Mouse (Mus musculus): ENCODE measurements around the gene Rorc.

The Rorc gene

DNA sequence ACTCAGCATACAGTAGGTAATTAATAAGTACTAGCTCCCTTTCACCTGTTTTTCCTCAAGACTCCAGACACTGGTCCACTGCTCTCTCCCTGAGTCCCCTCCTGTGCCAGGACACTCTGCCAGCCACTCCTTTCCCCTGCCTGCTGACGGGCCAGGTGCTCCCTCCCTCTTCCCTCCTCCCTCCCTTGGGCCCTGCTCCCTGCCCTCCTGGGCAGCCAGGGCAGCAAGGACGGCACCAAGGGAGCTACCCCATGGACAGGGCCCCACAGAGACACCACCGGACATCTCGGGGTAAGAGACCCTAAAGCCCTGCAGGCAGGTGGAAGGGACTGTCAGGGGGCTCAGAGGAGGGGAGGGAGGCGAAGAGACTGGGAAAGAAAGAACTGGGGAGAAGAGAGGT is at the start of gene Rorc:
Gene Rorc (plus strand): TSS at position 154 of the 400 bp plus-strand sequence.
- no peak for DNase-seq (ENCODE audit: low read depth, low spot score)

DNA sequence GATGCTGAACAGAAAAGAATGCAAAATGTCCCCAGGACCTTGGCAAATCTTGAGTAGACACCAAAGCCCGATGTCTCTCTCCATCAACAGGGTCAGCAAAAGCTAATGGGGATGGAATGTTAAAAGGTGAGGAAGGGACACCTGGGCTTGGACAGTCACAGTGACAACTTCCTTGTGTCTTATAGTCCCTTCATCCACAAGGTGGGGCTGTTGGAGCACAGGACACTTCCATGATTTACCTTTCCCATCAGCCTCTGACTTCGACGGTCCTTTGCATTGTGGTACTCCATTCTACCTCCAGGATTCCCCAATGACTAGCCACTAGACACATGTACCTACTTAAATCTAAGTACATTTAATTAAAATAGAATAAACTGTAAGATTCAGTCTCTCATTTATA is 43.9 kb upstream of the Rorc start:
- DNase-seq (ENCODE audit: low read depth, low spot score) = no peak

DNA sequence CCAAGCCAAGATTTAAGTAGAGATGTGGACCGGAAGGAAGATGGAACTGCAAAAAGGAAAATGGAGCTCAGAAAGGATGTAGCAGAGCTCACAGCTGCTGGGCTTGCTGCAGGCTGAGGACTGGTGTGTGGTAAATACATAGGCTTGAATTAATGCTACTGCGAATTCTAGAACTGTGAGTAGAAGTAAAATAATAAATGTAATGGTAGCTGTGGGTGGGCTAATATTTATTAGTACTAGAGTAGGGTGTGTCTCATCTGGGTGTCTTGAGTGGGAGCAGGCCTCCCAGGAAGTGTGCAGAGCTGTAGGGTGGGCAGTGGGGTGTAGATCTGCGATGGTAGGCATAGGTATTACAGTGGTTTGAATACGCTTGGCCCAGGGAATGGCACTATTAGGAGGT is 38.2 kb upstream of the Rorc start:
- DNase-seq (ENCODE audit: low read depth, low spot score) = no peak

DNA sequence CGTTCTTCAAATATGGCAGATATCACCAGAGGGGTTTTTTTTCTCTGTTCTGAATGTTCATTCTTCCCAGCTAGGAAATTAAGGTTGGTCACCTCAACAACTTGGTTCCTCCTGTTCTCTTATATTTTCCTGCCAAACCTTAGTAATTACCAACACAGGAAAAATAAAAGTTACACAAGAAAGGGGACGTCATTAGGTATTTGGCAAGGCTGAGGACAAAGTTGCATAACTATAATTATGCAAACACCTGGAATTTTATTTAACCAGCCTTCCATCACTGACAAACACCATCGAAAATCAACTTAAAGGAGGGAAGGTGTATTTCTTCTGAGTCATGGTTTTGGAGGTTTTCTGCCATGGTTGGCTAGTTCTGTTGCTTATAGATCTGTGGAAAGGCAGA is 34.1 kb upstream of the Rorc start:
- no peak for DNase-seq (ENCODE audit: low read depth, low spot score)

DNA sequence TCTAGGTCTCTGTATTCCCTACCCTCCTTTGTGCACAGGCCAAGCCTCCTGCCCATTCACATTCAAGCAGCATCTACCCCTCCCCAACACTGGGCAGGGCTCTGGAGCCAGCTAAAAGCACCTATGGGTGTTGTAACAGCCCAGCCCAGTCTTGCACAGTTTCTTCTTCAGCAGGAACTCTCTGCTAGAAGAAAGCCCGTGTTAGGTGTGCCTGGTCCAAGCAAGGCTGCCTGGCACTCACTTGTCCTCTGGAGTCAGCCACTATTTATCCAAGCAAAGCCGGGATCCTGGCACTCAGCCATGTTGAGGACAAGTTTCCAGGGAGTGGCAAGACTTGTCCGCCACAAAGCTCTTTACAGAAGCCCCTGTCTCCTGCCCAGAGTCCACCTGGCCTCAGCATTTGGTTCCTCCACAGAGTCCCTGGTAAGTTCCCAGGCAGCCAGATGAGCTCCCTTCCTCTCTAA is 30.6 kb upstream of the Rorc start, which contains the start of gene Them5:
Gene Them5 (plus strand): TSS at position 141 of the 464 bp plus-strand sequence.
- no peak for DNase-seq (ENCODE audit: low read depth, low spot score)

DNA sequence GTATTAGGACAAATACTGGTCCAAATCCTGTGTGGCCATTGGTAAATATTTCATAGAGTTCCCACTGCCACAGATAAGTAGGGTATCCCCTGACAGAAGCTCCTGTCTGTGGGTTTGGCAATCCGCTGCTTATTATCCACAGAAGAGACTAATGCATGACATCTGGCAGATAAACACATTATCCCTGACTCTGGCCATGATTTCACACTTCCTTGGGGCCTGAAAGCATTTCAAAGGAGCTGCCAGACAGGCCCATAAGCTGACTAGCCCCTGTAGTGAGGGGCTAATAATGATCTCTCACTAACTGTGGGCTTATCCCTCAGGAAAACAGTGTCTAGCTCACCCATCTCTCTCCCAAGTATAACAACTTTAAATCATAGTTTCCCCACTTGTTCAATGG is 30.0 kb upstream of the Rorc start:
- no peak for DNase-seq (ENCODE audit: low read depth, low spot score)

DNA sequence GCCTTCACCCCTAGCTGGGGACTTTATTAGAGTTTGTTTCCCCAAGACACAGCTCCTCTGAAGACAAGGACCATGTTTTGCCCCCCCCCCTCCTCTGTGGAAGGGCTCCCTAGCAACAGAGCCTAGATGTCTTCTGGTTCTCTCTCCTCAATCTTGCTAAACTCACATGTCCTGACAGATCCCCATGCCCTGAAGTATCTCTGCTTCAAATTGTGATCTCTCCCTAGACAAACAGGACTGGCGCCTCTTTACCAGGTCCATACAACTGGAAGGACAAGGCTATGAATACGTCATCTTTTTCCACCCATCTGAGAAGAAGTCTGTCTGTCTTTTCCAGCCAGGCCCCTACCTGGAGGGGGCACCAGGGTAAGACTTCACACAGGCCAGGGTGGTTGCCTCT is 28.4 kb upstream of the Rorc start:
- no peak for DNase-seq (ENCODE audit: low read depth, low spot score)

DNA sequence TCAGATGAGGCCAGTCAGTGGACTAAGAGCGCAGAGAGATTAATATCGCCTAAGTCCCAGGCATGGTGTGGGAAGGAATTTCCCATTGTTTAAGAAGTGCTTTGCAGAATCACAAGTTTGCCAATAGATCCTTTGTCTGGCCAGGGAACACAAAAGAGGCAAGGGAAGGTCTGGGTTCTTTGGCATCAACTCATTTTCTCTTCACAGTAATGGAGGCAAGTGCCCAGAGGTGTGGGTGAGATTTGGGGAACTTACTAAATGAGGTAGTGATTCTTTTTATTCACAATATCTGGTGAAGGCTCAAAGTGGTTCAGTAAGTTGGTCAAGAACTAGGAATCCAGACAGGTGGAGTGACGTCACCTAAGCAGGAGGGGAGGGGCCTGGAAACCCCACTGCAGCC is 27.7 kb upstream of the Rorc start:
- no peak for DNase-seq (ENCODE audit: low read depth, low spot score)

DNA sequence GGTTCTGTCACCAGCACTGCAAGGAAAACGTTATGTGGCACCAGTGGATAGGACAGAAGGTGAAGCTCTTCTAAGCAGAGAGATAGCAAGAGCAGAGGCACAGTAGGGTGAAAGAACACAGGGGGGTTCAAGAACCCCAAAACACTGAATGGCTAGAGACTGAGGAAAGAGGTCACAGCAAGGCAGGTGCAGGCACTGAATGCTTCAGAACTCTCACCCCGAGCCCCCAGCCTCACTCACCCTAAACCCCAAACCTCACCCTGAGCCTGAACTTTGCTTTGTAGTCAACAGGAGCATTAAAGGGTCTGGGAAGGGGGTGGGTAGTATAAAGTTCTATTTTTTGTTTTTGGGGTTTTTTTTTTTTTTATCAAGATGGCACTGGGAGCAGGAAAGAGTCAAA is 24.4 kb upstream of the Rorc start:
- no peak for DNase-seq (ENCODE audit: low read depth, low spot score)

DNA sequence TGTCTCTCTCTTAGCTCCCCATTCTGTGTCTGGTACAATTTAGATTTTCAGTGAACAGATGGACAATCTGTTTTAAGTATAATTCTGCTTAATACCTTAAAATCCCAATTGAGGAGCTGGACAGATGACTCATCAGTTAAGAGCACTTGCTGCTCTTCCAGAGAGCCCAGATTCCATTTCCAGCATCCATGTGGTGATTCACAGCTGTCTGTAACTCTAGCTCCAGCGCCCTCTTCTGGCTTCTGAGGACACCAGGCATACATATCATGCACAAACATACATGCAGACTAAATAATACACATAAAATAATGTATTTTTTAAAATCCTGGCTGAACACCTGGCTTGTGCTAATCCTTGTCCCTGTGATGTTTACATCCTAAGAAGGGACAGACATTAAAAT is 11.8 kb upstream of the Rorc start:
- DNase-seq (ENCODE audit: low read depth, low spot score) = peak; percentile 21

DNA sequence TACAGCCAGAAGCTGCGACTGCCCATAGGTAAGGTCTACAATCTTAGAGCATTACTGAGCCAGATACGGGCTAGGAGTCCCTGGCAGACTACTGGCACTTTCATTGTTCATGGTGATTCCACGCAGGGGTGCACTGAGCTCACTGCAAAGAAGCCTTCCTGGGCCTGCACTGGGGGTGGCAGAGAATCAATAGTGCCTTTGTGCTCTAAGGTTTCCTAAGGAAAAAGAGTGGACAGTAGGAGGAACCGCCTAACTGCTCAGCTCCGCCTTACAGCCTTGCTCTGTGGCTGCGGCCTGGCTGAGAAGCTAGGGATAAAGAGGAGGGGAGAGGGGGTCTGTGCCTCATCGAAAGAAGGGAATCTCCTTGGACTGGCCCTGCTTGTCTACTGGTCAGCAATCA is 10.5 kb upstream of the Rorc start, which contains the start of gene C2cd4d:
Gene C2cd4d (plus strand): TSS at position 301 of the 400 bp plus-strand sequence.
- no peak for DNase-seq (ENCODE audit: low read depth, low spot score)

DNA sequence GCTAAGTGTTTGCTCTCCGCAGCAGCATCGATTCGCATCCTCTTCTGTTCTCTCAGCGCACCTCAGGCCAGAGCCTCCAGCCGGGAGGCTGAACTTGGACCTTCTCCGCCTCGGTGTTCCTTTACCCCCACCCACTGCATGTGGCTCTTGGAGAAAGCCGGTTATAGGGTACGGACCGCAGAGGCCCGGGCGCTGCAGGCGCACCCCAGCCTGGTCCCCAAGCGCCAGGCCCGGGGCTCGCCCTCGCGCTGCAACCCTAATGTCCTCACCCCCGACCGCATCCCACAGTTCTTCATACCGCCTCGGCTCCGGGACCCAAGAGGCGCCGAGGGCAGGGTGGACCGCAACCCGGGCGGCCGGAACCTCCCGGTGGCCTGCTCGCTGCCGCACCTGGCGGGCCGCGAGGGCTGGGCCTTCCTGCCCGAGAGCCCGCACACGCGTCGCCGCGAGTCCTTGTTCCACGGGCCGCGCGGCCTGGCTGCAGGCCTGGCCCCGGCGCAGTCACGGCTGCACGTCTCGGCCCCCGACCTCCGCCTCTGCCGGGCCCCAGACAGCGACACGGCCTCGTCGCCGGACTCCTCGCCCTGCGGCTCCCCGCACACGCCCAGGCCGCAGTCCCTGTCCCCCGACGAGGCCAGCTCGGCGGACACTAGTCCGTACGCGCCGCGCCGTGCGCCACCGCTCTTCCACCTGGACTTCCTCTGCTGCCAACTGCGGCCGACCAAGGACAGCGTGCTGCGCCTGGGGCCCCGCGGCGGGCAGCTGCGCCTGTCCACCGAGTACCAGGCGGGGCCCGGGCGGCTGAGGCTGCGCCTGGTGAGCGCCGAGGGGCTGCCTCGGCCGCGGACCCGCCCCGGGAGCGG is 9.1 kb upstream of the Rorc start:
- DNase-seq (ENCODE audit: low read depth, low spot score) = no peak

DNA sequence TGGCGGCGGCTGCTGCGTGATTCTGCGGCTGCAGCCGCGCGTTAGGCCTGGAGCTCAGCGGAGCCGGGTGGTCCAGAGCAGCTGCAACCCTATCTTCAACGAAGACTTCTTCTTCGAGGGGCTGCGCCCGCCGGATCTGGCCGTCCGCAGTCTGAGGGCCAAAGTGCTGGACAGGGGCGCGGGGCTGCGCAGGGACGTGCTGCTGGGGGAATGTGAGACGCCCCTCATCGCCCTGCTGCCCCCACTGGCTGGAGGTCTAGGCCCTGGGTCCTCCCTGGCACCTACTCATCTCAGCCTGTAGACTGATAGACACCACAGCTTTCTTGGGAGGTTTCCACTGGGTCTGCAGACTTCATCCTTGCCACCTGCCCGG is 8.5 kb upstream of the Rorc start:
- DNase-seq (ENCODE audit: low read depth, low spot score) = no peak

DNA sequence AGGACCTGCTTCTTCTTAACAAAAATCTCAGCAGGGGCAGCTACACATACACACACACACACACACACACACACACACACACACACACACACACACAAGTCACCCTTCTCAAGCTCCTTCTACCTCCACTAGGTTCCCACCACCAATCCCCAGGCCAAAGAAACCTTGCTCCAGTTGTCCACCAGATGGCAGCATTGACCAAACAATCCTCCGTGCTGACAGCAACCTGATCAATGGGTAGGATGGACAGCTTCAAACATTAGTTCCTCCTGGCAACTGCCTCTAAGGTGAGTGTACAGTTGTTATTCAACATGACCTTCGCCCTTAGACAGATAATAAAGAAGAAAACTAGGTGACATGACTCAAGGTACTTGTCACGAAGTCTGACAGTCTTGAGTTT is 5.8 kb upstream of the Rorc start:
- peak; percentile 90 for DNase-seq (ENCODE audit: low read depth, low spot score)

DNA sequence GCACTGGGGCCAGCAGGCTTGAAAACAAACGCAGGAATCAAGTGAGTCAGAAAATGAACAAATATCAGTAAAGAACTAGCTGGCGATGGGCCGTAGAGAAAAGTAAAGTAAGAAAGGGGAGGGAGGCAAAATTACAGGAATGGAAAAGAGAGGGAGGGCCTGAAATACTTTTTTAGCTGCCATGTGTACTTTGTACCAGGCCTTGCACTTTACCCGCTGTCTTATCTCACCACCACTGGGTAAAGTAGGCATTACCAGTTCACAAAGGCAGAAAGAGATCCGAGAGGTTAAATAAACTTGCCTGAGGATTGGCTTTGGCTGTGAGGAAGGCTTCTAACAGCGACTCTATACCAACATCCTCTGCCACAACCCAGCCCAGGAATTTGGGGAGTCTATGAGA is 5.1 kb upstream of the Rorc start:
- no peak for DNase-seq (ENCODE audit: low read depth, low spot score)

DNA sequence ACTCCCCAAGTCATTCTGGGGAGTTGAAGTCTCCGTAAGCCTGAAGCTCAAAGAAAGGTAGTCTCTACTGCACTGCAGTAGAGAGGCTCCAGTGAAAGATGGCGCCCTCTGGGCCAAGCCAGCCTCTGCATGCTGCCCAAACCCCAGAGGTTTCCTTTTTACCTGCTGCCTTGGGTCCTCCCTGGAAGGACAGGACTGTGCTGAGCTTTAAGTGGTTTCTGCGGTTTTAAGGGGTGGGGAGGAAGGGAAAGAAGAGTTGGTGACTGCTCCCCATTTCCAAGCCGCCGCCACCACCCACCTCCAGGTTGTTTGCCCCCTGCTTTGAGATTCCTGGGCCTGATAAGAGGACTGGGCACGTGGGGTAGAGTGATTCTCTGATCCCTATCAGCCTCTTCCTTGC is 4.0 kb upstream of the Rorc start:
- no peak for DNase-seq (ENCODE audit: low read depth, low spot score)

DNA sequence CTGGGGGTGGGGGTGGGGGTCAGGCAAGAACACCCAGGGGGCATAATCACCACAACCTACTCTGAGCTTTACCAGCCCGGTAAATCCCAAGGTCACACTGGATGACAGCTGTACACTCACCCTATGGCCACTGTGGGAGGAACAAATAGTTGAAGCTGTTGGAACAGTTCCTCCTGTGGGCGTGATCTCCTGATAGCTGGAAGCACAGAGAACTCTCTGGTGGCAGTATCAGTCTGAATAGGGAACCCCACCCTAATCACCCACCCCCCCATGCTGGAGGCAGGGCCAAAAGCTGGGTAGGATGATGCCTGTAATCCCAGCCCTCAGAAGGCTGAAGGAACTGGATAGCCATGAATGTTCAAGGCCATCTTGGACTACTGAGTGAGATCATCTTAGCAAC is 2.9 kb upstream of the Rorc start:
- no peak for DNase-seq (ENCODE audit: low read depth, low spot score)

DNA sequence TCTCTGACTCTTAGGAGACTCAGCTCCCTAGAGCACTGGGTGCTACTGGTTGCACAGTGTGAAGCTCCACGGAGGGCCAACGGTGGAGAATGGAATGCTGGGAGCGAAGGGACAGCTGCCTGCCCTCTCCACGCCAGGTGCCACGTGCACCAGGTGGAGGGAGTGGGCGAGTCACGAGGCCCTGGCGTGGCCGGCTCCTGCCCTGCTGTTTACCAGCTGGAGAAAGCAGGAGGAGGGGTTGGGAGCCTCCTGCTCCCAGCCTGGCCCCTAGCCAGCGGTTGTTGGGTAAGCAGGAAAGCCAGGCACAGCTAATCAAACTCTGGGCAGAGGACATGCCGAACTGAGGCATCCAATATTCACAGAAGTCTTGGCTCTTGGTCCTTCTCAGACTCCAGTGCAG is 957 bp upstream of the Rorc start:
- DNase-seq (ENCODE audit: low read depth, low spot score) = no peak

DNA sequence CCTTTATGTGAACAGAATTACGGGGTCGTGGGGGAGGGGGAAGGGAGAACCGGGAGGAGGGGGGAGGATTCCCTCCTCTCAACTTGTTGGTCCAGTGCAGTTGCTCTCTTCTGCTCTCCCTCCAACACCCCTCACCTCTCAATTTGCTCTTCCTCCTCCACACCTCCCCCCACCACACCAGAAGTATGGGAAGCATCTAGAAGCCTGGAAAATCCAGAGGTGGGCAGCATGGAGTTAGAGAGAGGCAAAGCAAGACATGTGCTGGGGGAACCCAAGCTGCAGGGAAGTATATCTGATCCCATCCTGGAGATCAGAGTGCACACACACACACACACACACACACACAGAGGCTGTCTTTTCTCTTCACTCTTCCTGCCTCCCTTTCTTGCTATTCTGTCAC is 556 bp upstream of the Rorc start:
- no peak for DNase-seq (ENCODE audit: low read depth, low spot score)

DNA sequence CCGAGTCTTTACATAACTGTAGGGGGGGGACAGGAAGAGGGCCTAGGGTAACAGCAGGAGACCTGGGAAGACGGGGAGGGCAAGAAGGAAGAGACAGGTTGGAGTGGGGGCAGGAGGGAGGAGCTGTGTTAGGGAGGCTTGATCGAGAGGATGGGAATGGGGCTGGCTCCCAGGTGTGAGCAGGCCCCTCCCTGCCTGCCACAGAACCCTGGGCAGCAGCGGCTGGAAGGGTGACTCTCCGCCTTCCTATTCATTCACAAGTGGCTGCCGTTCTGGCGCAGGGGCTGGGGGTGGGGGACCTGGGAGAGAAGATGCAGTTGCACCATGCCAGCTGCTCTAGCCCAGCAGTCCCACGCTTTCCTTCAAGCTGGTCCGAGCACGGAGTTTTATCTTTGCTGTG is 496 bp downstream of the Rorc start:
- no peak for DNase-seq (ENCODE audit: low read depth, low spot score)

DNA sequence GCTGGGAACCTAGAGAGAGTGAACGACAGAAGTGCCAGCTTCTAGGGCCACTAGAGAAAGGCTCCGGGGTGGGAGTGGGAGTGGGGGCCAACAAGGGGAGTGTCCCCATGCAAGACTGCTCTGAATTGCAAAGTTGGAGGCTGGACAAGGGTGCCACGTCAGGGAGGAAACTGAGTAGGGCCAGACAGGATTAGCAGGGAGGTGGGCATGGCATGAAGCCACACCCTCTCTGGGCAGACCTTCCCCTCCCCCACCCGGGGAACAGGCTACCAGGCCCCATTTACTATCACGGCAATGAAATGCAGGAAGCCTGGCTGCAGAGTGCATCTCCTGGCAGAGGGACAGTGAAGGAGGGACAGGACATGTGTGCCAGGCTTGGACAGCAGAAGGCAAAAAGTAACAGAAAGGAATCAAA is 1.0 kb downstream of the Rorc start:
- DNase-seq (ENCODE audit: low read depth, low spot score) = no peak

DNA sequence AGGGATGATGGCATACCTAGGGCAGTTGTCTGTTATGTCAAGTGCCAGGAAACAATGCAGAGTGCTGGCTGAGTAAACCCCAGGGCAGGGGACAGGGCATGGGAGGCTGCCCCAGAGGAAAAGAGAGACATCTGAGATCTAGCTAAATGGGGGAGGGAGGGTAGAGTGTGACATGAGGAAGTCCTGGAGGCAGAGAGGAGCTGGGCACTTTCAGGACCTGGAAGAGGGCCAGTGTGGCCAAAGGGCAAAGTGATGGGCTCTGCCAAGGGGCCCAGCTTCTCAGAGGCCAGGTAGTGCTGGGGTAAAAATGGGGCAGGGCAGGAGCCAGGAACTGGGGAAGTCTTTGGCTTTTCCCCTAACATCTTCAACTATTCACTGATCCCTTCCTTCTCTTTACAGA is 2.0 kb downstream of the Rorc start:
- no peak for DNase-seq (ENCODE audit: low read depth, low spot score)

DNA sequence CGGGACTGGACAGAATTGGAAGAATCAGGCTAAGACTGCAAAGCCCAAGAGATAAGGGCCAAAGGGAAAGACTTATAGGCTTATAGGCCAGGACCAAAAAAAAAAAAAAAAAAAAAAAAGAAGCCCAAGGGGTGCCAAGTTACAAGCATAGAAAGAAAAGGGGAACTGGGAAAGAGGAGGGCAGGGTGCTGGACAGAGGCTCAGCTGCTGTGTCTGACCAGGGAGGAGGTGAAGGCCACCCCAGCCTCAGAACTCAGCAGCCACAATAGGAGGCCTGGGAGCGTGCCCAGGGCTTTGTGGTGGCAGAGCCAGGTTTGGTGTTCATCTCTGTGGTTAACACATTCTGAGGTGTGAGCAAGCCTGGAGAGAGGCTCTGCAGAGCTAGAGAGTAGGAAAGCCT is 2.6 kb downstream of the Rorc start:
- no peak for DNase-seq (ENCODE audit: low read depth, low spot score)

DNA sequence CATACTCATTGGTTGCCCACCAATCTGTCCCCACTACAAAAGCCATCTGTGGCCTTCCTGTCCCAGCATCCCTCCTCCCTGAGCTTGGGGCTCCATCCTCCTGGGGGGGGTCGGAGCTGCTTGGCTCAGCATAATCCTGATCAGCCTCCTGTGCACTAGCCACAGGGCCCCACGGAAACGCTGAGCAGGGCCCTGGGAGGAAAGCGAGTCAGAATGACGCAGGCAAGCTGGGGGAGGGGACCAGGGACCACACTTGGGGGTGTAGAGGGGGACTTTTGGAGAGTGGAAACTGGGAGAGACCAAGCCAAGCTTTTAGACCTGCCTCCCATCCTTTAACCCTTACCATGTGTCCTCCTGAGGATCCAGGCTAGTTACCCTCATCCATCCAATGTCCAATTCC is 3.3 kb downstream of the Rorc start:
- peak; percentile 32 for DNase-seq (ENCODE audit: low read depth, low spot score)

Measured in CD4-positive, CD25-positive, alpha-beta regulatory T cell, adult 2 months (primary cell).